Mouse (Mus musculus): ENCODE measurements around the gene Ppip5k2. TPM values are rescaled to one million over a fixed set of nuclear protein-coding genes. Genes with fewer than 3 reads are reported as not detected.
"Not testable (repeated sequence)": the region's sequence is repeated elsewhere in the genome, so short reads cannot be mapped to it uniquely, and the experiment has no call there.

Gene Ppip5k2
- polyA plus RNA-seq, 1 experiment from 2014 or later: 57.2 TPM

DNA sequence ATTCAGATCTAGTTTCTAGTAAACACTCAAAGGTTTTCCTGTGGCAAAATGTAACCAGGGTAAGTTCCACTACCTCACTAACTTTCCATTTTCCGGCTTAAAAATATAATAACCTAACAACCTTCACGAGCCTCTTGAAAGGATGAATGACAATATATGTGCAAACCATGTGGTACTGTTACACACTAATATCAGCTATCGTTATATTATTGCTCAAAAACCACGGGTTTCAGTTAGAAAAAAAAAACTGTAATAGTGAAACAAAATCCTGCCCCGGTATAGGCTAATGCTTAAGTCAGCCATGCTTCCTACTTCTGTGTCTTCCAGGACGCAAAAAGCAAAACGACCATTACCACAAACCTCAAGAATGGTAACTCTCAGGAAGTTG lies 1.3 kb downstream of the Ppip5k2 start:
- peak overlapping the region; percentile 80 for H3K4me3 ChIP-seq (ENCODE audit: low read depth, low read length)
- DNase-seq (ENCODE audit: low spot score) (no peak), ATAC-seq (replicated peaks; ENCODE audit: low FRiP score) (no peak)
- H3K9ac ChIP-seq (ENCODE audit: low read length): peak overlapping the region; percentile 77
- H3K27ac ChIP-seq (ENCODE audit: low read depth, low read length): no peak overlapping the region
- no peaks in the 10 kb centered on the region for H3K27me3 ChIP-seq (ENCODE audit: control insufficient read depth, insufficient read depth, low read length)
- H3K4me2 ChIP-seq (ENCODE audit: low read depth, low read length, severe bottlenecking): peak overlapping the region; percentile 64
- WGBS: 17% methylated on average over 7 of the region's 7 CpGs
- H3K4me1 ChIP-seq (replicated peaks; ENCODE audit: control insufficient read depth, insufficient read depth, low read length): peaks cover 4% of the 10 kb centered on the region; the same call in 1 of the 2 replicates
- H3K9me3 ChIP-seq (ENCODE audit: control insufficient read depth, low read length): no peaks in the 10 kb centered on the region
- H3K36me3 ChIP-seq (ENCODE audit: control insufficient read depth, insufficient read depth, low read length): no peaks in the 10 kb centered on the region

DNA sequence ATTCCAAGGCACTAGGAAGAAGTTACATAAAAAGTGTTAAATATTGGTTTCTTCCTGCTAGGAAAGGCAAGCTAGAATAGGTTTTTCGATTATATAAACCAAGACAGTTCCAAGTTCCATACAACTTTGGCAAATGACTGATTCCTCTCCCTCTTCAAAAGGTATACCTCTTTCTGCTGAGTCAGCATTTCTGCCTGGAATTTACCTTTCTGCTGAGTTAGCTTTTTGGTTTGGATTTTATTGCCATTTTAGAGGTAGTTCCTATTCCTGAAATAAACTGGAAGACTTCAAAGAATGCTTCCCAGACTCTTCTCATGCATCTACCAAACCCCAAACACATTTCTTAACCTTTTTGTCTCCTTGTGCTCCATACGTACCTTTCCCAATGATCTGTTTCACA lies 2.1 kb downstream of the Ppip5k2 start:
- peak overlapping the region; percentile 24; the same call in 1 of the 2 replicates for H3K4me2 ChIP-seq (ENCODE audit: low read depth, low read length, severe bottlenecking)
- no peaks in the 10 kb centered on the region for H3K27me3 ChIP-seq (ENCODE audit: control insufficient read depth, insufficient read depth, low read length)
- H3K9ac ChIP-seq (ENCODE audit: low read length): no peak overlapping the region

GRCm38 (mm10) chr1:97765712-97766111 lies 4.5 kb downstream of the Ppip5k2 start:
- H3K4me2 ChIP-seq (ENCODE audit: low read depth, low read length, severe bottlenecking); DNase-seq (ENCODE audit: low spot score); H3K4me3 ChIP-seq (ENCODE audit: low read depth, low read length); H3K9me3 ChIP-seq (ENCODE audit: control insufficient read depth, low read length); H3K36me3 ChIP-seq (ENCODE audit: control insufficient read depth, insufficient read depth, low read length); ATAC-seq (replicated peaks; ENCODE audit: low FRiP score); H3K27ac ChIP-seq (ENCODE audit: low read depth, low read length); H3K4me1 ChIP-seq (replicated peaks; ENCODE audit: control insufficient read depth, insufficient read depth, low read length); H3K27me3 ChIP-seq (ENCODE audit: control insufficient read depth, insufficient read depth, low read length); H3K9ac ChIP-seq (ENCODE audit: low read length): not testable (repeated sequence)
- WGBS: 81% methylated on average over 4 of the region's 4 CpGs

More for the DNA sequence above, 2.1 kb downstream of the Ppip5k2 start:
- WGBS: 86% methylated on average over 2 of the region's 2 CpGs
- H3K4me1 ChIP-seq (replicated peaks; ENCODE audit: control insufficient read depth, insufficient read depth, low read length): peaks cover 4% of the 10 kb centered on the region; the same call in 1 of the 2 replicates
- DNase-seq (ENCODE audit: low spot score): no peak
- 0 out of 2 replicates have a peak overlapping the region, but pooled peaks have one; percentile 1 for H3K4me3 ChIP-seq (ENCODE audit: low read depth, low read length)
- no peak overlapping the region for H3K27ac ChIP-seq (ENCODE audit: low read depth, low read length)
- ATAC-seq (replicated peaks; ENCODE audit: low FRiP score): no peak
- H3K36me3 ChIP-seq (ENCODE audit: control insufficient read depth, insufficient read depth, low read length): no peaks in the 10 kb centered on the region
- no peaks in the 10 kb centered on the region for H3K9me3 ChIP-seq (ENCODE audit: control insufficient read depth, low read length)

DNA sequence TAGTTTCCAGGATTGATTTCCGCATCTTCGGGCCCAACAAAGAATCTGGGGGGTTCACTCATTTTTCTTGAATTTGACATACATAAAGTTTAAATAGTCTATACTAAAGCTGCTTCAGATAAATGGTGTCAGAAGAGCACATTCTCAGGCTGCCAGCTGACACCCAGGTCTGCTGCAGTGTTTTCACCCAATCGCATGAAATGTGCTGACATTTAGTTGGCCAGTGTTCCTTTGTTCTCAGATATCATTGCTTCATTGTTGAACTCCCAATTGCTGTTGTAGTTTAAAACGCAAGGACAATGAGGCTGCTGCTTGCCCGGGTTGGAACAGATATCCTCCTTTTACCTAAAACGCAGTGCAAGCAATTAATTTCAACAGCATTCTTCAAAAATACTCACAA lies 8.7 kb downstream of the Ppip5k2 start:
- H3K36me3 ChIP-seq (ENCODE audit: control insufficient read depth, insufficient read depth, low read length): no peaks in the 10 kb centered on the region
- no peaks in the 10 kb centered on the region for H3K4me1 ChIP-seq (replicated peaks; ENCODE audit: control insufficient read depth, insufficient read depth, low read length)
- H3K4me2 ChIP-seq (ENCODE audit: low read depth, low read length, severe bottlenecking): no peak overlapping the region
- ATAC-seq (replicated peaks; ENCODE audit: low FRiP score) (no peak), DNase-seq (ENCODE audit: low spot score) (no peak)
- no peaks in the 10 kb centered on the region for H3K27me3 ChIP-seq (ENCODE audit: control insufficient read depth, insufficient read depth, low read length)
- no peaks in the 10 kb centered on the region for H3K9me3 ChIP-seq (ENCODE audit: control insufficient read depth, low read length)
- no peak overlapping the region for H3K9ac ChIP-seq (ENCODE audit: low read length)
- 79% methylated on average over 6 of the region's 6 CpGs for WGBS
- no peak overlapping the region for H3K27ac ChIP-seq (ENCODE audit: low read depth, low read length)
- H3K4me3 ChIP-seq (ENCODE audit: low read depth, low read length): no peak overlapping the region

GRCm38 (mm10) chr1:97760598-97760997 lies 9.6 kb downstream of the Ppip5k2 start:
- no peak overlapping the region for H3K4me2 ChIP-seq (ENCODE audit: low read depth, low read length, severe bottlenecking)
- H3K4me3 ChIP-seq (ENCODE audit: low read depth, low read length): no peak overlapping the region
- H3K36me3 ChIP-seq (ENCODE audit: control insufficient read depth, insufficient read depth, low read length): no peaks in the 10 kb centered on the region
- no peaks in the 10 kb centered on the region for H3K27me3 ChIP-seq (ENCODE audit: control insufficient read depth, insufficient read depth, low read length)
- H3K9ac ChIP-seq (ENCODE audit: low read length): no peak overlapping the region
- DNase-seq (ENCODE audit: low spot score) (no peak), ATAC-seq (replicated peaks; ENCODE audit: low FRiP score) (0 out of 2 replicates have a peak, but pooled peaks have one; percentile 21)
- no peaks in the 10 kb centered on the region for H3K9me3 ChIP-seq (ENCODE audit: control insufficient read depth, low read length)
- WGBS: 94% methylated on average over 7 of the region's 7 CpGs
- H3K4me1 ChIP-seq (replicated peaks; ENCODE audit: control insufficient read depth, insufficient read depth, low read length): no peaks in the 10 kb centered on the region
- H3K27ac ChIP-seq (ENCODE audit: low read depth, low read length): no peak overlapping the region

- no peak for ATAC-seq (replicated peaks; ENCODE audit: low FRiP score)
These were observed 10.4 kb downstream of the Ppip5k2 start for GRCm38 (mm10) chr1:97759841-97760240.

GRCm38 (mm10) chr1:97754392-97754791 lies 15.8 kb downstream of the Ppip5k2 start:
- no peaks in the 10 kb centered on the region for H3K27me3 ChIP-seq (ENCODE audit: control insufficient read depth, insufficient read depth, low read length)
- ATAC-seq (replicated peaks; ENCODE audit: low FRiP score) (no peak), DNase-seq (ENCODE audit: low spot score) (no peak)
- WGBS: 84% methylated on average over 4 of the region's 4 CpGs
- no peaks in the 10 kb centered on the region for H3K4me1 ChIP-seq (replicated peaks; ENCODE audit: control insufficient read depth, insufficient read depth, low read length)
- no peak overlapping the region for H3K4me2 ChIP-seq (ENCODE audit: low read depth, low read length, severe bottlenecking)
- no peak overlapping the region for H3K4me3 ChIP-seq (ENCODE audit: low read depth, low read length)
- no peak overlapping the region for H3K27ac ChIP-seq (ENCODE audit: low read depth, low read length)
- no peak overlapping the region for H3K9ac ChIP-seq (ENCODE audit: low read length)
- H3K9me3 ChIP-seq (ENCODE audit: control insufficient read depth, low read length): no peaks in the 10 kb centered on the region
- H3K36me3 ChIP-seq (ENCODE audit: control insufficient read depth, insufficient read depth, low read length): no peaks in the 10 kb centered on the region; the same call in 1 of the 2 replicates

More at GRCm38 (mm10) chr1:97759841-97760240, 10.4 kb downstream of the Ppip5k2 start:
- no peak for DNase-seq (ENCODE audit: low spot score)
- no peak overlapping the region for H3K27ac ChIP-seq (ENCODE audit: low read depth, low read length)
- no peaks in the 10 kb centered on the region for H3K27me3 ChIP-seq (ENCODE audit: control insufficient read depth, insufficient read depth, low read length)
- no peak overlapping the region for H3K9ac ChIP-seq (ENCODE audit: low read length)
- H3K36me3 ChIP-seq (ENCODE audit: control insufficient read depth, insufficient read depth, low read length): no peaks in the 10 kb centered on the region
- no peak overlapping the region for H3K4me2 ChIP-seq (ENCODE audit: low read depth, low read length, severe bottlenecking)
- no peaks in the 10 kb centered on the region for H3K9me3 ChIP-seq (ENCODE audit: control insufficient read depth, low read length)
- H3K4me1 ChIP-seq (replicated peaks; ENCODE audit: control insufficient read depth, insufficient read depth, low read length): no peaks in the 10 kb centered on the region
- no peak overlapping the region for H3K4me3 ChIP-seq (ENCODE audit: low read depth, low read length)

GRCm38 (mm10) chr1:97753216-97753615 lies 17.0 kb downstream of the Ppip5k2 start:
- Histone ChIP-seq H3K9ac (ENCODE audit: low read length) (no peak overlapping the region), H3K4me2 (ENCODE audit: low read depth, low read length, severe bottlenecking) (no peak overlapping the region), H3K27me3 (ENCODE audit: control insufficient read depth, insufficient read depth, low read length) (no peaks in the 10 kb centered on the region), H3K9me3 (ENCODE audit: control insufficient read depth, low read length) (no peaks in the 10 kb centered on the region), H3K36me3 (ENCODE audit: control insufficient read depth, insufficient read depth, low read length) (no peaks in the 10 kb centered on the region; the same call in 1 of the 2 replicates), H3K27ac (ENCODE audit: low read depth, low read length) (no peak overlapping the region), H3K4me1 (replicated peaks; ENCODE audit: control insufficient read depth, insufficient read depth, low read length) (no peaks in the 10 kb centered on the region), H3K4me3 (ENCODE audit: low read depth, low read length) (no peak overlapping the region)
- no peak for ATAC-seq (replicated peaks; ENCODE audit: low FRiP score)
- DNase-seq (ENCODE audit: low spot score): no peak

DNA sequence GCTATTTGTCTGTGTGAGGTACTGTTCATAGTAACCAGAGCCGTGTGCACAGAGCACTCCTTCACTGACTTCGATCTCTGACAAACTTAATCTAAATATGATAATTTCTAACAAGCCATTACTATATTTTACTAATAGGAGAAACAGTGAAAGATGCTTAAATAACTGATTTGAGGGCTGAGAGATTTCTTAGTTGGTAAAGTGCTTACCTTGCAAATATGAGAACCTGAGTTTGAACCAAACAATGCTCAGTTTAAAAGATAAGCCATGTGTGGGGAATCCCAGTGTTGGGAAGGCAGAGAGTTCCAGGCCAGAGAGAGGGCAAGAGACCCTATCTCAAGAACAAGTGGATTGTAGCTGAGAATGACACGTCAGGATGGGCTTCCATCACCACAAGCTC lies 22.0 kb downstream of the Ppip5k2 start:
- 93% methylated on average over 3 of the region's 3 CpGs for WGBS
- H3K4me1 ChIP-seq (replicated peaks; ENCODE audit: control insufficient read depth, insufficient read depth, low read length): no peaks in the 10 kb centered on the region
- H3K4me2 ChIP-seq (ENCODE audit: low read depth, low read length, severe bottlenecking): no peak overlapping the region
- H3K9me3 ChIP-seq (ENCODE audit: control insufficient read depth, low read length): no peaks in the 10 kb centered on the region
- no peak for ATAC-seq (replicated peaks; ENCODE audit: low FRiP score)
- no peaks in the 10 kb centered on the region for H3K27me3 ChIP-seq (ENCODE audit: control insufficient read depth, insufficient read depth, low read length)
- H3K27ac ChIP-seq (ENCODE audit: low read depth, low read length): no peak overlapping the region
- no peak for DNase-seq (ENCODE audit: low spot score)
- H3K4me3 ChIP-seq (ENCODE audit: low read depth, low read length): no peak overlapping the region
- no peak overlapping the region for H3K9ac ChIP-seq (ENCODE audit: low read length)
- peaks cover 2% of the 10 kb centered on the region; the same call in 1 of the 2 replicates for H3K36me3 ChIP-seq (ENCODE audit: control insufficient read depth, insufficient read depth, low read length)

Measured in forebrain, embryonic 11.5 days (tissue).